Mouse (Mus musculus) kidney, embryonic 16.5 days (tissue): ENCODE measurements around the gene Cmpk1. TPM values are rescaled to one million over a fixed set of nuclear protein-coding genes. Genes with fewer than 3 reads are reported as not detected.

Experiments used
- ATAC-seq: fragments of 200-750 bp; cut with Nextera tagmentation; 2 replicates; pipeline ENCODE4 v1.8.0; 2017; ENCODE audit warnings: moderate TSS enrichment; ENCODE audit not compliant: low FRiP score, low TSS enrichment
- H3K27ac ChIP-seq: fragments of 300-500 bp; sonication (generic); 2 replicates; pipeline ENCODE4 v1.5.1; 2014; ENCODE audit warnings: low read length
- H3K27me3 ChIP-seq: fragments of 300-500 bp; sonication (generic); 2 replicates; pipeline ENCODE4 v1.6.1; 2014; ENCODE audit warnings: low read length, control low read depth, mixed read lengths; ENCODE audit not compliant: insufficient read depth
- H3K36me3 ChIP-seq: fragments of 300-500 bp; sonication (generic); 2 replicates; pipeline ENCODE4 v1.6.1; 2014; ENCODE audit warnings: low read length, control low read depth, mixed read lengths; ENCODE audit not compliant: insufficient read depth
- H3K4me1 ChIP-seq: fragments of 300-500 bp; sonication (generic); 2 replicates; pipeline ENCODE4 v1.6.1; 2014; ENCODE audit warnings: low read length, control low read depth, mixed read lengths; ENCODE audit not compliant: insufficient read depth
- H3K4me2 ChIP-seq: fragments of 300-500 bp; sonication (generic); replicated peaks from 2 replicates; pipeline ENCODE4 v1.6.1; 2014; ENCODE audit warnings: low read depth, low read length
- H3K4me3 ChIP-seq: fragments of 300-500 bp; sonication (generic); 2 replicates; pipeline ENCODE4 v1.5.1; 2014; ENCODE audit warnings: mild to moderate bottlenecking, low read length
- H3K9ac ChIP-seq: fragments of 300-500 bp; sonication (generic); replicated peaks from 2 replicates; pipeline ENCODE4 v1.6.1; 2014; ENCODE audit warnings: low read length
- H3K9me3 ChIP-seq: fragments of 300-500 bp; sonication (generic); 2 replicates; pipeline ENCODE4 v1.6.1; 2016; ENCODE audit warnings: low read length, control low read depth
- WGBS: fragments of 180-500 bp; shearing (Covaris S2); extraction: QIAGEN DNeasy Blood & Tissue Kit; methylation state at CpG from one replicate; pipeline ENCODE4 v1.1.7; 2014; 5-methylcytosine and 5-hydroxymethylcytosine counted together
- polyA plus RNA-seq: library from polyadenylated mRNA; unstranded; fragments of >200 nt; fragmentation: Nextera tagmentation; extraction: Ambion mirVana; gene quantifications from 2 replicates; pipeline ENCODE4 v1.2.1, GENCODE M21; 2015

Gene Cmpk1
- polyA plus RNA-seq, 1 experiment from 2014 or later: 89.1 TPM

GRCm38 (mm10) chr4:114953172-114953571 lies 33.9 kb downstream of the Cmpk1 start:
- no peaks in the 10 kb centered on the region for H3K4me1 ChIP-seq
- no peaks in the 10 kb centered on the region for H3K9me3 ChIP-seq
- peaks cover 8% of the 10 kb centered on the region; the same call in 1 of the 2 replicates for H3K27me3 ChIP-seq
- H3K36me3 ChIP-seq: no peaks in the 10 kb centered on the region
- no peak overlapping the region for H3K4me2 ChIP-seq
- WGBS: 74% methylated on average over 3 of the region's 3 CpGs
- ATAC-seq: 0 out of 2 replicates have a peak, but pooled peaks have one; percentile 46
- no peak overlapping the region for H3K4me3 ChIP-seq
- no peak overlapping the region for H3K9ac ChIP-seq
- H3K27ac ChIP-seq: no peak overlapping the region

GRCm38 (mm10) chr4:114947852-114948481 lies 39.1 kb downstream of the Cmpk1 start:
- ATAC-seq: no peak
- Histone ChIP-seq H3K4me1 (no peaks in the 10 kb centered on the region), H3K9ac (no peak overlapping the region), H3K9me3 (no peaks in the 10 kb centered on the region), H3K4me2 (no peak overlapping the region), H3K36me3 (no peaks in the 10 kb centered on the region), H3K4me3 (no peak overlapping the region), H3K27me3 (peaks cover 18% of the 10 kb centered on the region), H3K27ac (no peak overlapping the region)
- 69% methylated on average over 7 of the region's 7 CpGs for WGBS

- Histone ChIP-seq H3K9me3 (no peaks in the 10 kb centered on the region), H3K4me2 (no peak overlapping the region), H3K4me3 (no peak overlapping the region), H3K4me1 (peaks cover 4% of the 10 kb centered on the region; the same call in 1 of the 2 replicates), H3K27ac (no peak overlapping the region), H3K27me3 (peaks cover 18% of the 10 kb centered on the region), H3K36me3 (no peaks in the 10 kb centered on the region), H3K9ac (no peak overlapping the region)
- ATAC-seq: peak; percentile 90
- 24% methylated on average over 6 of the region's 6 CpGs for WGBS
Measured at GRCm38 (mm10) chr4:114947395-114947794, 39.6 kb downstream of the Cmpk1 start.

- Histone ChIP-seq H3K27ac (no peak overlapping the region), H3K4me3 (no peak overlapping the region), H3K9ac (no peak overlapping the region), H3K4me1 (peaks cover 11% of the 10 kb centered on the region; the same call in 1 of the 2 replicates), H3K4me2 (no peak overlapping the region), H3K9me3 (no peaks in the 10 kb centered on the region), H3K36me3 (no peaks in the 10 kb centered on the region), H3K27me3 (peaks cover 18% of the 10 kb centered on the region)
- 82% methylated on average over 4 of the region's 4 CpGs for WGBS
- ATAC-seq: no peak
Measured at GRCm38 (mm10) chr4:114946416-114946815, 40.6 kb downstream of the Cmpk1 start.

GRCm38 (mm10) chr4:114945021-114945420 lies 42.0 kb downstream of the Cmpk1 start:
- peaks cover 11% of the 10 kb centered on the region; the same call in 1 of the 2 replicates for H3K4me1 ChIP-seq
- 48% methylated on average over 5 of the region's 5 CpGs for WGBS
- no peaks in the 10 kb centered on the region for H3K36me3 ChIP-seq
- peaks cover 18% of the 10 kb centered on the region for H3K27me3 ChIP-seq
- no peak overlapping the region for H3K9ac ChIP-seq
- H3K4me2 ChIP-seq: no peak overlapping the region
- H3K27ac ChIP-seq: no peak overlapping the region
- no peaks in the 10 kb centered on the region for H3K9me3 ChIP-seq
- ATAC-seq: no peak
- no peak overlapping the region for H3K4me3 ChIP-seq

GRCm38 (mm10) chr4:114942583-114942982 lies 44.5 kb downstream of the Cmpk1 start:
- Histone ChIP-seq H3K27me3 (peaks cover 9% of the 10 kb centered on the region), H3K36me3 (no peaks in the 10 kb centered on the region), H3K4me2 (no peak overlapping the region), H3K4me3 (no peak overlapping the region), H3K9ac (no peak overlapping the region), H3K27ac (no peak overlapping the region), H3K9me3 (no peaks in the 10 kb centered on the region), H3K4me1 (peaks cover 11% of the 10 kb centered on the region; the same call in 1 of the 2 replicates)
- 24% methylated on average over 8 of the region's 8 CpGs for WGBS
- no peak for ATAC-seq

- Histone ChIP-seq H3K27ac (no peak overlapping the region), H3K4me2 (no peak overlapping the region), H3K4me3 (no peak overlapping the region), H3K4me1 (peaks cover 11% of the 10 kb centered on the region; the same call in 1 of the 2 replicates), H3K36me3 (no peaks in the 10 kb centered on the region), H3K27me3 (peaks cover 9% of the 10 kb centered on the region), H3K9ac (no peak overlapping the region), H3K9me3 (no peaks in the 10 kb centered on the region)
- 49% methylated on average over 4 of the region's 4 CpGs for WGBS
- ATAC-seq: no peak
Measured at GRCm38 (mm10) chr4:114942112-114942511, 44.9 kb downstream of the Cmpk1 start.

- Histone ChIP-seq H3K4me2 (no peak overlapping the region), H3K4me3 (no peak overlapping the region), H3K36me3 (no peaks in the 10 kb centered on the region), H3K9ac (no peak overlapping the region), H3K9me3 (no peaks in the 10 kb centered on the region), H3K27ac (no peak overlapping the region), H3K4me1 (peaks cover 11% of the 10 kb centered on the region; the same call in 1 of the 2 replicates), H3K27me3 (peaks cover 8% of the 10 kb centered on the region)
- WGBS: 65% methylated on average over 4 of the region's 4 CpGs
- ATAC-seq: no peak
Measured at GRCm38 (mm10) chr4:114941311-114941710, 45.7 kb downstream of the Cmpk1 start.

GRCm38 (mm10) chr4:114938248-114938647 lies 48.8 kb downstream of the Cmpk1 start:
- Histone ChIP-seq H3K4me3 (no peak overlapping the region), H3K9ac (no peak overlapping the region), H3K9me3 (no peaks in the 10 kb centered on the region), H3K27ac (no peak overlapping the region), H3K36me3 (no peaks in the 10 kb centered on the region), H3K4me1 (peaks cover 11% of the 10 kb centered on the region; the same call in 1 of the 2 replicates), H3K4me2 (no peak overlapping the region), H3K27me3 (0 out of 2 replicates have a peak, but pooled peaks cover 3% of the 10 kb centered on the region)
- WGBS: 38% methylated on average over 3 of the region's 3 CpGs
- no peak for ATAC-seq

- Histone ChIP-seq H3K9ac (no peak overlapping the region), H3K9me3 (no peaks in the 10 kb centered on the region), H3K4me3 (no peak overlapping the region), H3K27me3 (0 out of 2 replicates have a peak, but pooled peaks cover 3% of the 10 kb centered on the region), H3K4me1 (peaks cover 9% of the 10 kb centered on the region; the same call in 1 of the 2 replicates), H3K36me3 (no peaks in the 10 kb centered on the region), H3K4me2 (no peak overlapping the region), H3K27ac (no peak overlapping the region)
- ATAC-seq: no peak
- WGBS: 77% methylated on average over 4 of the region's 4 CpGs
Measured at GRCm38 (mm10) chr4:114937459-114938047, 49.5 kb downstream of the Cmpk1 start.
